Mouse (Mus musculus) bone marrow macrophage, adult 2 months (primary cell): ENCODE measurements around the gene Ccl5.

Source experiments
- CTCF ChIP-seq: IDR thresholded peaks from 2 replicates; pipeline ENCODE4 v1.5.1; 2012; ENCODE audit warnings: low read depth, mild to moderate bottlenecking, low read length, moderate library complexity
- POLR2A ChIP-seq: IDR thresholded peaks from 2 replicates; pipeline ENCODE4 v1.6.1; 2012; ENCODE audit warnings: mild to moderate bottlenecking, low read depth, low read length, borderline replicate concordance

DNA sequence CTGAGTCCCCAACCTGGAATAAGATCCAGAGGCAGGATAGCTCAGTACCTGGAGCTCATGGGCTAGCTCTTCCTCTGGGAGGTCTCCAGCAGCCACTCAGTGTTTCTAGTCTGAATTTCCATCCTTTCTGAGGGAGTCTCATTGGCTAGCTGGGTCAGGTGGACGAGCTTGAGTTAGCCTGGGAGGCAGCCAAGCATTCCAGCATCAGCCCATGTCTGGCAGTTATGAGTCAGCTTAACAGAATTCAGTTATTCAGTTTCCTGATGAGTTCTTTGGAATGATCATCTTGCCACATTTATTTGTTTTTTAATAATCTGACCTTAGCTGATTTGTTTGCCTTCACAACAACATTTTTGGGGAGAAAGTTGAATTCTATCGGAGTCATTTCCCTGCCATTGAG, 33.4 kb upstream of the Ccl5 start:
- TF ChIP-seq CTCF (no peak), POLR2A (no peak)
